Mouse (Mus musculus) ES-E14 (cell line): ENCODE data around the gene Carns1.

Experiments
- CHD2 ChIP-seq: IDR thresholded peaks from 2 replicates; pipeline ENCODE4 v1.6.1; 2014; ENCODE audit warnings: mild to moderate bottlenecking, low read depth, low read length, inconsistent platforms
- HCFC1 ChIP-seq: IDR thresholded peaks from 2 replicates; pipeline ENCODE4 v1.6.1; 2012; ENCODE audit warnings: low read length, inconsistent platforms, borderline replicate concordance; ENCODE audit not compliant: insufficient read depth
- MAFK ChIP-seq: IDR thresholded peaks from 2 replicates; pipeline ENCODE4 v1.6.1; 2014; ENCODE audit warnings: mild to moderate bottlenecking, low read depth, low read length, inconsistent platforms; ENCODE audit not compliant: insufficient read depth
- ZC3H11A ChIP-seq: IDR thresholded peaks from 2 replicates; pipeline ENCODE4 v1.6.1; 2012; ENCODE audit warnings: low read depth, mild to moderate bottlenecking, inconsistent platforms, low read length, borderline replicate concordance

- no peak for TF ChIP-seq HCFC1
- no peak for TF ChIP-seq MAFK
- no peak for TF ChIP-seq CHD2
- no peak for TF ChIP-seq ZC3H11A
Observed at GRCm38 (mm10) chr19:4115816-4116215, 59.5 kb downstream of the Carns1 start.
